Mouse (Mus musculus): ENCODE results near the gene Mtor.

GRCm38 (mm10) chr4:148473496-148473895 is 25.1 kb downstream of the Mtor start:
- TF ChIP-seq CTCF (IDR thresholded peaks at IDR 0.05; ENCODE audit: borderline replicate concordance, insufficient read depth, low read depth, low read length): no peak
- TF ChIP-seq POLR2A (IDR thresholded peaks at IDR 0.05; ENCODE audit: borderline replicate concordance, insufficient read depth, low read length): no peak
